Mouse (Mus musculus): Measurements from ENCODE around the gene Fpgt.
A peak's percentile ranks its signal among the peaks of the same experiment; 100 is the strongest.

Gene Fpgt

DNA sequence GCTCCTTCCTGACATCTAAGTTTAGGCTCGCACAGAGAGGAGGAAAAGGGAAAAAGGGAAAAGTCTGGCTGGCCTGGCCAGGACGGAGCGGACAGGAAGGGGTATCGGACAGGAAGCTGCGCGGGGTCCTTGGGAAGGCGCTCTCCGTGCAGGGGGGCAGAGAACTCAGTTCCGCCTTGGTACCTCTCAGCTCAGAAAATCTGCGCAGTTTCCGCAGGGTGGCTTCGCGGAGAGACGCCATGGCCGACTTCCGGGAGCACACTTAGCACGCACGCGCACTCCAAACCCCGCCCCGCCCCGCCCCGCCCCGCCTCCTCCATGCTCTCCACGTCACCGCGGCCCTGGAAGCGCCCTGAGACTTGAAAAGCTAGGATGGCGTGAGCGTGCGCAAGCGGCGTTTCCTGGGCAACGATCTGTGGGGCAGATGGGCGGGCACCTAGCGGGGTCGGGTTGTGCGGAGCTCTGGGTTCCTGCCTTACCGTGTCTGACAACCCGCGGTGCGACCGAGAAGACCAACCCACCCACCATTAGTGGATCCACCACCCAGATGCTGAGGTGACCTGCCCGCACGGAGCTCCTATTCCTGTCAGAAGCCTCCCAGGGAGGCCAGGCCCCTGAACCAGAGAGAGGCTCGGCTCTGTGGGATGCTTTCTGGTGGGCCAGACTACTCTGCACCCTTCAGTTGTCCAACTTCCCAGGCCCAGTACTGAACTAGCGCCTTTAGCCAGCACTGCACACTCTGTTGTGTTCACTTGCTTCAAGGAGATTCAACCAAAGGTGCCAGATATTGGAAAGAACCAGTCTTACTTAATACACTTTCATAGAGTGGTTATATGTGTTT, at the start of gene Fpgt, which contains the start of gene Lrriq3:
Gene Fpgt, minus strand, starts transcription at position 288 of the 841 bp plus-strand sequence.
Gene Lrriq3, plus strand, starts transcription at position 319 of the 841 bp plus-strand sequence.
- peak; percentile 96 for ATAC-seq (ENCODE audit: insufficient number of reproducible peaks, low FRiP score, low TSS enrichment)

- ATAC-seq (ENCODE audit: insufficient number of reproducible peaks, low FRiP score, low TSS enrichment): no peak
Measured at GRCm38 (mm10) chr3:155141047-155141446, 47.8 kb upstream of the Fpgt start.

- no peak for ATAC-seq (ENCODE audit: insufficient number of reproducible peaks, low FRiP score, low TSS enrichment)
Measured at GRCm38 (mm10) chr3:155137737-155138136, 44.5 kb upstream of the Fpgt start.

DNA sequence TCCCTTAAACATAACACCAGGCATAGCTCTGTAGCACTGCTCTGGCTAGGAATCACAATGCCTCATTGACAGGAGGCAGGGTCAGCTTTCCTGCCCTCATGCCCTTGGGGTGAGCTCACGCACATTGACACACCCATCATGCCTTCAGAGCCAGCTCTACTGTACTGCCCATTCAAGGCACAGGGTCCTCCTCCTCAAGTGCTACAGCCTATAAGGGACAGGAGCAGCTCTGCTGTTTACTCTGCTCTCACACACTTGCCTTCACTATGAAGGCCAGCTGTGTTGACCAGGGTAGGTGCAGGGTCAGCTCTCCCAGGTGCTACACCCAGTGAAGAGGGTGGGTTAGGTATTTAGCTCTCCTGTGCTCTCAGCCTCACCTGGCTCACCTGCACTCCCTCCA, 12.8 kb upstream of the Fpgt start:
- ATAC-seq (ENCODE audit: insufficient number of reproducible peaks, low FRiP score, low TSS enrichment): no peak

DNA sequence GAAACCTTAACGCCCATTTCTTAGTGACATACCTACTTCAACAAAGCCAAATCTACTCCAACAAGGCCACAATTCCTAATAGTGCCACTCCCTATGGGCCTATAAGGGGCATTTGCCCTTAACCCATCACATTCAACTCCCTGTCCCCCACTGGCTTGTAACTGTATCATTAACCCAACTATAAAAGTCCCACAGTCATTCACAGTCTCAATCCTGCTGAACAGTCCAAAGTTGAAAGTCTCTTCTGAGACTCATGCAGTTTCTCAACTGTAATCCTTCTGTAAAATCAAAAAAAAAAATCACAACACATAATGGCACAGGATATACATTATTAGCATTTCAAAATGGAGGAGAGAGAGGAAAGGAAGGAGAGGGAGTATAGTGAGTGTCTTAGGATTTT, 6.1 kb upstream of the Fpgt start:
- no peak for ATAC-seq (ENCODE audit: insufficient number of reproducible peaks, low FRiP score, low TSS enrichment)

- no peak for ATAC-seq (ENCODE audit: insufficient number of reproducible peaks, low FRiP score, low TSS enrichment)
Measured at GRCm38 (mm10) chr3:155092081-155092480, 1.1 kb downstream of the Fpgt start.

DNA sequence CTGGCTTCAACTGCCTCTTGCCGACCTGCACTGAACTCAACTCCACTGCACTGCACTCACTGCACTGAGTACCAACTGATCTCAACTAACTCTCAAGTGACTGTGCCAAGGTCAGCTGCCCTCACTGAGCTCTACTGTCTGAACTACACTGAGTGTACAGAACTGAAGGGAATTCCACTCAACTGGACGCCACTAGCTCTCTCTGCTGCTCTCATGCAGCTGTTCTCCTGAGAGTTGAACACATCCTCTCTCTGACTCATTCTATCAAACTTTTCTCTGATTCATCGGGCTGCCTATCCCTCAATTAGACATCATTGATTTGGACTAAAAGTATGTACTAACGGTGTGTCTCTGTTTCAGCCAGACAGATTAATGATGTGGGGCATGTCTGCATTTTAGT, 15.3 kb downstream of the Fpgt start:
- no peak for ATAC-seq (ENCODE audit: insufficient number of reproducible peaks, low FRiP score, low TSS enrichment)

- ATAC-seq (ENCODE audit: insufficient number of reproducible peaks, low FRiP score, low TSS enrichment): no peak
Measured at GRCm38 (mm10) chr3:155059449-155059822, 33.8 kb downstream of the Fpgt start.

DNA sequence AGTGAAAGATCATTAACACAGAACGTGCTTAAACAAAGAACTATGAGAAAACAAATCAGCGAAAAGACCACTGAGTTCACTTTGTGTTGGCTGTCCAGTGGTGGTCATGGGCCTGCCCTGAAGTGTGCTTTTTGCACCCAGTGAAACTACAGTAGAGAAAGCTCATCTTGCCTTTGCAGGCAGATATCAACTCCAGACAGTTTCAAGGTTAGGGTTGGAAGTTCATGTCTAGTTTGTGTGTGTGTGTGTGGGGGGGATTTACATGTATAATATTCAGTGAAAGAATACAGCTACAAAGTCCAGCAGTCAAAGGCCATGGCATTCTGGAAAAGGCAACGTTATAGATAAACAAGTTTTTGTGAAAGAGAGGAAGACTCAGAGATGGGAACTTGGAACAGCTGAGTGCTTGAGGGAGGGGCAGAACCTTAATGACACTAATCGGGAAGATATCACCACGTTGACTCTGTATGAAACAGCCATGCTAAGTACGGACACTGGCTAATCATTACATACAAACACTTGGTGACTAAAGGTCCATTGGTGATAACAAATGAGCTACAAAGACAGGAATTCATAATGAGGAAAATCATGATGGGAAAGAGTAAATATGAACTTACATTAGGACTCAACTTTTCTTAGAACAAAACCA, 34.3 kb downstream of the Fpgt start:
- no peak for ATAC-seq (ENCODE audit: insufficient number of reproducible peaks, low FRiP score, low TSS enrichment)

- ATAC-seq (ENCODE audit: insufficient number of reproducible peaks, low FRiP score, low TSS enrichment): no peak
Measured at GRCm38 (mm10) chr3:155057566-155057965, 35.6 kb downstream of the Fpgt start.

DNA sequence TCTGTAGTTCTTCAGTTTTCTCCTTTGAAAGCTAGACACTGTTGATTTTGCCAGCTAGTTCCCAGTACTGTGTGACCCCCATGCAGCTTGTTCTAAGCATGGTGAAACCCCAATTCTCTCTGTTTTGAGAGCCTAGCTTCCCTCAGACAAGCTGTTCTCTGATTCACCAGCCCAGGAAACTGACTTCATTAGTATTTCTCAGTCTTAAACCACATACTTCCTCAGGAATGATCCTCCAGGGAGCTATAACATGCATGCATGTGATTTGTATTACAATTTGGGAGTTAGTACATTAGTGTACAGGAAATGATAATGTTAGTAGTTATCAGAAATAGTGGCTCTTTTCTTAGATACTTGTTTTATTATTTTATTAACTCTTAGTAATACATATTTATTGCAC, 36.6 kb downstream of the Fpgt start:
- no peak for ATAC-seq (ENCODE audit: insufficient number of reproducible peaks, low FRiP score, low TSS enrichment)

DNA sequence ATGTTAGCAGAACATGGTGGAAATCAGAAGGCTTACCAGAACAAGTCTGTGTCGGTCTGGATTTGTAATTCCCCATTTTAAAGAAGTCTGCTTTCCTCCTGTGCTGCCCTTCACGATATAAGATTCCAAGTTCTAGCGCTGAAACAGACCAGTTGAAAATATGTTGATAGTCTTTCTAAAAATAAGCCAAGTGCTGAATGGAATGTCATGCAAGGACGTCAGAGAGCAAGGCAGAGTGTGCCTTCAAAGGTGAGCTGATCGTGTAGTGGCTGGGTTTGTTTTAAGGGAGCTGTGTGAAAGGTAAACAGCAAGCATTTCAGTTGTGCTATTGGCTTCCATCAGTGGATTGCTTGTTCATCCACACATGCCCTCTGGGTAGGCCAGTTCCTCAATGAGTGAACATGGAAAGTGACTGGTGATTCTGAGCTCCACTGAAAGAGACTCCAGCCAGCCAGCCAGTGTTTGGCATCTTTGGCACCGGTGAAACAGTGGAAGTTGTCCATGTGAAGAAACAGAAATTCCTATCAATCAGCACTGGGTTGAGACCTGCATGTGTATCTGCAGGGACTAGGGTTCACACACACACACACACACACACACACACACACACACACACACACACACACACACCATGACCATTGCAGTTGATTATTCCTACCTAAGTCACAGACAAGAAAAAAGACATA, 37.8 kb downstream of the Fpgt start, which contains the start of gene Tnni3k:
Gene Tnni3k, minus strand, starts transcription at position 177 of the 686 bp plus-strand sequence.
- no peak for ATAC-seq (ENCODE audit: insufficient number of reproducible peaks, low FRiP score, low TSS enrichment)

- no peak for ATAC-seq (ENCODE audit: insufficient number of reproducible peaks, low FRiP score, low TSS enrichment)
Measured at GRCm38 (mm10) chr3:155053189-155053588, 40.0 kb downstream of the Fpgt start.

- ATAC-seq (ENCODE audit: insufficient number of reproducible peaks, low FRiP score, low TSS enrichment): no peak
Measured at GRCm38 (mm10) chr3:155052021-155052420, 41.2 kb downstream of the Fpgt start.

- no peak for ATAC-seq (ENCODE audit: insufficient number of reproducible peaks, low FRiP score, low TSS enrichment)
Measured at GRCm38 (mm10) chr3:155039012-155039836, 54.0 kb downstream of the Fpgt start.
